Mouse (Mus musculus) embryonic facial prominence, embryonic 10.5 days (tissue): Measurements from ENCODE around the gene Mgrn1. TPM values are rescaled to one million over a fixed set of nuclear protein-coding genes. Genes with fewer than 3 reads are reported as not detected.

Source experiments
- DNase-seq: peaks from one replicate; pipeline ENCODE4 v3.0.0-alpha.2; 2017; ENCODE audit warnings: low spot score
- H3K27ac ChIP-seq: fragments of 300-500 bp; sonication (generic); replicated peaks from 2 replicates; pipeline ENCODE4 v1.5.1; 2016; ENCODE audit warnings: mild to moderate bottlenecking
- H3K27me3 ChIP-seq: fragments of 300-500 bp; sonication (generic); replicated peaks from 2 replicates; pipeline ENCODE4 v1.6.1; 2016; ENCODE audit warnings: low read depth, mild to moderate bottlenecking; ENCODE audit not compliant: poor library complexity, severe bottlenecking
- H3K36me3 ChIP-seq: fragments of 300-500 bp; sonication (generic); replicated peaks from 2 replicates; pipeline ENCODE4 v1.6.1; 2016; ENCODE audit warnings: mild to moderate bottlenecking, moderate library complexity
- H3K4me1 ChIP-seq: fragments of 300-500 bp; sonication (generic); 2 replicates; pipeline ENCODE4 v1.6.1; 2016
- H3K4me3 ChIP-seq: fragments of 300-500 bp; sonication (generic); 2 replicates; pipeline ENCODE4 v1.5.1; 2016; ENCODE audit warnings: mild to moderate bottlenecking, moderate library complexity
- H3K9me3 ChIP-seq: fragments of 300-500 bp; sonication (generic); 2 replicates; pipeline ENCODE4 v1.6.1; 2016; ENCODE audit warnings: mild to moderate bottlenecking
- WGBS: fragments of 180-500 bp; shearing (Covaris S2); methylation state at CpG from one replicate; pipeline ENCODE4 v1.1.7; 2016; 5-methylcytosine and 5-hydroxymethylcytosine counted together
- polyA plus RNA-seq: library from polyadenylated mRNA; unstranded; fragments of >200 nt; fragmentation: Nextera tagmentation; extraction: Ambion mirVana; gene quantifications from 2 replicates; pipeline ENCODE4 v1.2.1, GENCODE M21; 2016

The Mgrn1 gene
- polyA plus RNA-seq, 1 experiment from 2014 or later, result 72.0 TPM

DNA sequence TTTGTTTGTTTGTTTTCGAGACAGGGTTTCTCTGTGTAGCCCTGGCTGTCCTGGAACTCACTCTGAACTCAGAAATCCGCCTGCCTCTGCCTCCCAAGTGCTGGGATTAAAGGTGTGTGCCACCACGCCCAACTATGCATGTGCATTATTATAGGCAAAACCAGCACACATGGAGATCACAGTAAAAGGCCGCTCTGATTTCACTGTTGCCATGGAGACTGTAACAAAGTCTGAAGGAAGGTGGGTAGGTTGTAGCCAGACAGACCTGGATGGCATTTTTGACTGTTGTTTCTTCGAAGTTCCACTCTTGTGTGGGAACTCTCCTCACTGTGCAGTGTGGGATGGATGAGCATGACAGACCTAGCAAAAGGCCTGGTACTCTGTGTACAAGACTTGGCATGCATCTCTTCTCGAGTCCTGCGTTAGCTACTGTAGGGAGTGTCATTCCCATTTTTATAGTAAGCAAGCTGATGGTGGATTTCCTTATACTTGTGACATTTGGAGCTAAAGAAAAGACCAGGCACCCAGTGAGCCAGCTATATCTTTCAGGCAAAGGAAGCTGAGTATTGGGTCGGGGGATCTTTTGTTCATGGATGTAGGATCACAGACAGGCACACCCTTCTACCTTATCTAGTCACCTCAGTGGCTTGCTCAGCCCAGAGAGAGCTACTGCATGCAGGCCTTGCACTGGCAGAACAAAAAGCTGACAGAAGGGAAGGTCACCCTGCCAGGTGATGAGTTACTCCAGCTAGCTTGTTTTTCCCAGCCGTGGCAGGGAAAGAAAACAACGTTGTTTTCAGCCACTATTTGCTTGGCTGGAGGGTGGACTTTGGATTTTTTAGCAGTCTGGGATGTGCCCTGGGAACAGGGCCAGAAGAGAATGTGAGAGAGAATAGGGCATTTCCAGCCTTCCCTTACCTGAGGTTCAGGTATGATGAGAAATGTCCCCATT, 4.4 kb upstream of the Mgrn1 start:
- Histone ChIP-seq H3K27ac (peak overlapping the region; percentile 97), H3K9me3 (no peaks in the 10 kb centered on the region), H3K4me3 (peak overlapping the region; percentile 95), H3K27me3 (no peaks in the 10 kb centered on the region), H3K4me1 (peaks cover 43% of the 10 kb centered on the region), H3K36me3 (peaks cover 7% of the 10 kb centered on the region)
- peak; percentile 27 for DNase-seq
- WGBS, result 80% methylated on average over 10 of the region's 10 CpGs

GRCm38 (mm10) chr16:4884930-4885329, 1.1 kb upstream of the Mgrn1 start:
- Histone ChIP-seq H3K27me3 (no peaks in the 10 kb centered on the region), H3K4me1 (peaks cover 41% of the 10 kb centered on the region), H3K27ac (peak overlapping the region; percentile 93), H3K36me3 (no peaks in the 10 kb centered on the region; the same call in 1 of the 2 replicates), H3K9me3 (no peaks in the 10 kb centered on the region), H3K4me3 (peak overlapping the region; percentile 79)
- WGBS, result 88% methylated on average over 10 of the region's 10 CpGs
- no peak for DNase-seq

- Histone ChIP-seq H3K27me3 (no peaks in the 10 kb centered on the region), H3K4me1 (peaks cover 31% of the 10 kb centered on the region), H3K36me3 (peaks cover 6% of the 10 kb centered on the region; the same call in 1 of the 2 replicates), H3K4me3 (peak overlapping the region; percentile 79), H3K9me3 (no peaks in the 10 kb centered on the region), H3K27ac (peak overlapping the region; percentile 93)
- under 1% methylated on average over 8 of the region's 8 CpGs for WGBS
- no peak for DNase-seq
Measured at GRCm38 (mm10) chr16:4886690-4887020, 606 bp downstream of the Mgrn1 start.

GRCm38 (mm10) chr16:4890201-4890709, 4.2 kb downstream of the Mgrn1 start:
- H3K27me3 ChIP-seq, result no peaks in the 10 kb centered on the region
- H3K27ac ChIP-seq, result no peak overlapping the region
- no peaks in the 10 kb centered on the region for H3K9me3 ChIP-seq
- no peak overlapping the region for H3K4me3 ChIP-seq
- no peak for DNase-seq
- peaks cover 9% of the 10 kb centered on the region; the same call in 1 of the 2 replicates for H3K36me3 ChIP-seq
- WGBS, result 72% methylated on average over 4 of the region's 4 CpGs
- peaks cover 28% of the 10 kb centered on the region for H3K4me1 ChIP-seq

DNA sequence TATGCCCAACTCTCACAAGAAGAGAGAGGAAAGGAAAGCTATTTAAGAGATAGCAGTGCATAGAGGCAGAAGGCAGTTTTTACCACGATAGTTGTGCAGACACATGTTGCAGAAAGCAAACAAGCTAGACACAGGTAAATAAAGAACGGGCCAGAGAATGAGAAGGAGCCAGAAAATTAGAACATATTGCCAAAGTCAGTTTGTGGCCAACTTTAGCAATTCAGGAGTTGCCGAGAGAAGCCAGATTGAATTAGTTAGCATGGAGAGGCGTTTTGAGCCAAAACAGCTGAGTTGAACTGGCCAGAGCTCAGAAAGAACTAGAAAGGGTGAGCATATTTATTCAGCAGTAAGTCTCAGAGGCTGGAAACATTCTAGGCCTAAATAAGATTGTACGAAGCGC, 6.1 kb downstream of the Mgrn1 start:
- DNase-seq, result no peak
- Histone ChIP-seq H3K27ac (no peak overlapping the region), H3K4me3 (no peak overlapping the region), H3K27me3 (no peaks in the 10 kb centered on the region), H3K9me3 (no peaks in the 10 kb centered on the region), H3K4me1 (peaks cover 24% of the 10 kb centered on the region), H3K36me3 (peaks cover 9% of the 10 kb centered on the region; the same call in 1 of the 2 replicates)
- WGBS, result 93% methylated on average over 6 of the region's 6 CpGs

DNA sequence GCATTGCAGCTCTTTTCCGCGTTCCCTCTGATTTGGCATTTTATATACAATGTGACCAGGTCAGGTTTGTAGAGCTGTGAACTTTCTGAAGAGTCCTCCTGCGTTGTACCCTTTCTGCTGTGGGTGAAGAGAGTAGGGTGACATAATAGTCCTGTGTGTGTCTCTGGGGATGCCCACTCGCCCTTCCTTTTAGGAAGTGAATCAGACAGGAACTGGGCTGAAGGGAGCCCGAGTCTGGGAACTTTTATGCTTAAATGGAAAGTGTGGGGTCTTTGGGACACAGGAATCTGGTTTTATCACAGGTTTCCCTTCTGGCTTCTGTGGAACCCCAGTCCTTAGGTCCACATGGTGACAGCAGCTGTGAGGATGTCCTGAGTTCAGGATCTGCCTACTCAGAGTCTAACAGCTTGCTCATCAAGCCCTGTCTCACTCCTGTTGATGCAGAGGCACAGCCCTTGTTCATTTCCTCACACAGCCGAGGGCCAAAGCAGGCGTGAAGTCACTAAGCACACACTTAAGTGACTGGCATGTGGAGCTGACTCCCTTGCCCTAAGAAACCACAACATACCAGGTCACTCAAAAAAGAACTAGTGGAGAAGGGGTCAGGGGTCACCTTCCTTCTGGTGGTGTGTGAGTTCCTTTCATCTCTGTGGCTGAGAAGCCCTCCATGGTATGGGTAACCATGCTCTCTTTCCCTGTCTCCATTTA, 8.3 kb downstream of the Mgrn1 start:
- H3K36me3 ChIP-seq, result peaks cover 9% of the 10 kb centered on the region; the same call in 1 of the 2 replicates
- WGBS, result 80% methylated on average over 7 of the region's 7 CpGs
- DNase-seq, result no peak

DNA sequence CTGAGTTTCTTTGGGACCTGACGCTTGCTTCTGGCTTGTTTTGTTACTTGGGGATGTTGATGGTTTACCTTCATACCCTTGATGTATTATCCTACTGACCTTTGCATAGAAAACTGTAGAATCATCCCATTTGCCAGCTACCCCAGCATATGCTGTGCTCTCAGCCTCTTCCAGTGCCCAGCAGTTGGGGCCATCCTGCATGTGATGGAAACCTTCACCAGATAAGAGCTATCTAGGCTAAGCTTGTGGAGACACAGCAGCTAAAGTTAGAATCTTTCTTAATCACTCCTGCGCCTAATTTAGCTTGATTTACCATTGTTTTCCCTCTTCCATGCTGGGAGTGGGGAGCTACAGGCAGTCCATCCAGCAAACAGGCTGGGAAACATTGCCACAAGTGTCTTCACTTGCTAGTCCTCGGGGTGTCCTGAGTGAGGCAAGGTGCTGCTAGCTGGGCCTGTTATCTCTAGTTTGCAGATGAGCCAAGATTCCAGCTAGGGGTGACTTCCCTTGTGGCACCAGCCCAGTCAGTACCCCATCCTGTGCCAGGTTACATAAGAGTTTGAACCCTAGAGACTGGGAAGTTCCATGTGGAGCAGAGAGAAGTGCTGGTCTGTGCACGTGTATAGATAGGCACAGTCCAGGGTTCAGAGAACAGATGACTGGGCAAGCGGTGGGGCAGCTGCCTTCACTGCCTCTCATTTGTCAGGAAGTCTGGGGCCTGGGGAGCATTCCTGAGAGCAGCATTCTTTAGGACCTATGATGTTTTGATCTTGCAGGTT, 10.4 kb downstream of the Mgrn1 start:
- Histone ChIP-seq H3K27ac (no peak overlapping the region), H3K4me1 (peaks cover 20% of the 10 kb centered on the region), H3K4me3 (no peak overlapping the region), H3K9me3 (no peaks in the 10 kb centered on the region), H3K36me3 (peaks cover 3% of the 10 kb centered on the region; the same call in 1 of the 2 replicates), H3K27me3 (no peaks in the 10 kb centered on the region)
- DNase-seq, result no peak
- WGBS, result 75% methylated on average over 5 of the region's 5 CpGs

More for the DNA sequence above, 8.3 kb downstream of the Mgrn1 start:
- Histone ChIP-seq H3K9me3 (no peaks in the 10 kb centered on the region), H3K4me1 (peaks cover 14% of the 10 kb centered on the region; the same call in 1 of the 2 replicates), H3K27me3 (no peaks in the 10 kb centered on the region), H3K27ac (no peak overlapping the region; the same call in 1 of the 2 replicates), H3K4me3 (no peak overlapping the region)

DNA sequence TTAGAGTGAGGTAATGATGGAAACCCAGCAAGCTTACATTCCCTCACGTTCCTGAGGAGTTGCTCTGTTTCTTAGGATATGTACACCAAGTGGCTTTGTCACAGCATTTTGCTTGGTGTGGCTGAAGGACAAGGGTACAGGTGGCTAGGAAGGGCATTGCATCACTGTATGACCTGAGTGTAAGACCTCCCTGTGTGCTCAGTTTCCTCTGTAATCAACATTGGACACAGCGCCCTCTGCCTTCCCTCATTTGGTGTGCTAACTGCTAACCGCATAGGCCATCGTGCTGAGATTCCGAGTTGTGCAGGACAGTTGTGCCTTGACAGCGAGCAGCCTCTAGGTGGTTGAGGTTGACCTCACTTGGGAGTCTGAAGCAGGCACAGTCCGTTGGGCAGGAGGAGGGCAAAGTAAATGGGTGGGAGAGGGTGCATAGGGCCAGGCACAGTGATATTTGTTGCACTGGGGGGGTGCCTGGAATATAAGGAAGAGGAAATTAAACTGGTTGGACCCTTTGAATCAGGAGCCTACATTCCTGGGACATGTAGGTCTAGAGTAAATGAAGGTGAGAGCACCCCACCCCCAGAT, 11.2 kb downstream of the Mgrn1 start:
- WGBS, result 56% methylated on average over 7 of the region's 7 CpGs
- H3K9me3 ChIP-seq, result no peaks in the 10 kb centered on the region
- H3K4me1 ChIP-seq, result peaks cover 21% of the 10 kb centered on the region
- no peak overlapping the region for H3K27ac ChIP-seq
- H3K36me3 ChIP-seq, result peaks cover 3% of the 10 kb centered on the region; the same call in 1 of the 2 replicates
- H3K4me3 ChIP-seq, result no peak overlapping the region
- no peaks in the 10 kb centered on the region for H3K27me3 ChIP-seq
- DNase-seq, result no peak

DNA sequence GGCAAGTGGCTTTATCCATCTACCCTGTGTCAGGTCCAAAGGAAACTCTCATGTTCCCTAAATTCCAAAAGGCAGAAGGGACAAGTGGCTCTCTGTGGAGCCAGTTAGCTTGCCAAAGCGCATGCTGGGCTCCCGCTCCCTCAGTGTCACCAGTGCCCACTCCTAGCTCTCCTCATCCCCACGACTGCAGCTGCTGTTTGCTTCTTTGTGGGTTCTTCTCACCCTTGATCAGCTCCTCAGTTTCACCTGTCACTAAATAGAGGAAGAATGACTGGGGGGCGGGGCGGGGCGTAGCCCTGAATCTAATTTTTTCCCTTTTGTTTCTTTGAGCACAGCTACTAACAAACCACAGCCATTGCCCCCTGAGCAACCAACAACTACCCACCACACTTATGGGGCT, 12.8 kb downstream of the Mgrn1 start:
- no peak overlapping the region for H3K27ac ChIP-seq
- 89% methylated on average over 6 of the region's 6 CpGs for WGBS
- no peaks in the 10 kb centered on the region for H3K27me3 ChIP-seq
- no peak overlapping the region for H3K4me3 ChIP-seq
- peaks cover 24% of the 10 kb centered on the region for H3K4me1 ChIP-seq
- H3K9me3 ChIP-seq, result no peaks in the 10 kb centered on the region
- H3K36me3 ChIP-seq, result no peaks in the 10 kb centered on the region
- no peak for DNase-seq

- Histone ChIP-seq H3K4me1 (peaks cover 22% of the 10 kb centered on the region), H3K9me3 (no peaks in the 10 kb centered on the region), H3K4me3 (no peak overlapping the region), H3K27me3 (no peaks in the 10 kb centered on the region), H3K27ac (no peak overlapping the region), H3K36me3 (no peaks in the 10 kb centered on the region)
- no peak for DNase-seq
- 90% methylated on average over 2 of the region's 2 CpGs for WGBS
Measured at GRCm38 (mm10) chr16:4899711-4900110, 13.7 kb downstream of the Mgrn1 start.

DNA sequence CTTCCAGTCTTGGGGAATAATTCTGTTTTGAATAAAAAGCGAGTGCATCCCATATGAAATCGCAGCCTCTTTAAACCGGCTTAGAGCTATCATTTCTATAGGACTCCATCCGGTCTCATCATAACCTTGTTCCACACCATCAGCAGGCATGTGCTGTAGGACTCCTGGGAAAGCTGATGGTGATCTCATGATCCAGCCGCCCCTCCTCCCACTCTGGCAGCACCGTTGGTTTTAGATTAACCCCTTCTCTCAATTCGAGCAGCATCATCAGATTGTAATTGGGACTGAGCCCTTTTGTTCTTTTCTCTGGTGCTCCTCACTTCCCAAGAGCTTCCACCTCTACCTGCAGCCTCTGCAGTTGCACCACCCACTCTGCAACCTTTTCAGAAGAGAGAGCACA, 15.1 kb downstream of the Mgrn1 start:
- no peak overlapping the region for H3K27ac ChIP-seq
- no peaks in the 10 kb centered on the region for H3K9me3 ChIP-seq
- 63% methylated on average over 7 of the region's 7 CpGs for WGBS
- H3K4me3 ChIP-seq, result no peak overlapping the region
- peaks cover 33% of the 10 kb centered on the region for H3K4me1 ChIP-seq
- DNase-seq, result no peak
- no peaks in the 10 kb centered on the region for H3K36me3 ChIP-seq
- no peaks in the 10 kb centered on the region for H3K27me3 ChIP-seq

GRCm38 (mm10) chr16:4902390-4902789, 16.3 kb downstream of the Mgrn1 start:
- no peak for DNase-seq
- no peak overlapping the region for H3K27ac ChIP-seq
- 75% methylated on average over 2 of the region's 2 CpGs for WGBS

More at GRCm38 (mm10) chr16:4902390-4902789, 16.3 kb downstream of the Mgrn1 start:
- Histone ChIP-seq H3K27me3 (no peaks in the 10 kb centered on the region), H3K4me3 (no peak overlapping the region), H3K9me3 (no peaks in the 10 kb centered on the region), H3K36me3 (peaks cover 2% of the 10 kb centered on the region), H3K4me1 (peaks cover 22% of the 10 kb centered on the region)
